Mouse (Mus musculus) kidney, adult 2 months (tissue): ENCODE data around the gene Tep1.

ENCODE experiments used
- CTCF ChIP-seq: fragments of 200-500 bp; conservative IDR thresholded peaks from 2 replicates; pipeline ENCODE4 v1.5.1; 2011; ENCODE audit warnings: low read depth, mild to moderate bottlenecking, control low read depth, low read length, moderate library complexity, mixed read lengths; ENCODE audit not compliant: insufficient read depth, insufficient read length
- POLR2A ChIP-seq: fragments of 200-500 bp; IDR thresholded peaks from one replicate; pipeline ENCODE4 v1.6.1; 2011; ENCODE audit warnings: low read depth, low read length, control low read depth

DNA sequence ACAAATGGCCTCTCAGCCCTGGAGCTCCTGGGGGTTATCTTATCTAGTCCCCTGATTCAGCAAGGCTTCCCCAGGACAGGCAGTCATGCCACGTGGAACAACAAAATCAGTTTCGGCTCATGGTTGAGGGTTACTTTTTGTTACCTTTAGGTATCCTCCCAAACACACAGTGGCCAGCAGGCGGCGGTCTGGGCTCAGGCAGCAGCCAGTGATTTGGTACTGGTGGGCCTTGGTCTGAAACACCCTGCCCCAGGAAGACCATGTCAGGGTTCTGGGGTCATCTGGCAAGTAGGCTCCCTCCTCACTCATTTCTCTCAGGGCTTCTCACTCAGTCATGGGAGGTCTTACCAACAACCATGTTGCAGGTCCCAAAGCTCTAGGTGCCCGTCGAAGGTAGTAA is 33.1 kb downstream of the Tep1 start:
- TF ChIP-seq CTCF (no peak; the same call in 1 of the 2 replicates), POLR2A (no peak)
